Mouse (Mus musculus) brain, embryonic 18.5 days (tissue): ENCODE results near the gene Wdr18.
A peak's percentile ranks its signal among the peaks of the same experiment; 100 is the strongest.

Experiments
- DNase-seq: peaks from one replicate; pipeline ENCODE4 v3.0.0-alpha.2; 2012; ENCODE audit warnings: low read depth, low spot score

Wdr18 gene

GRCm38 (mm10) chr10:79959847-79960601 lies at the start of gene Wdr18:
Gene Wdr18 (plus strand): TSS chr10:79960152.
- peak; percentile 98 for DNase-seq

- DNase-seq = no peak
These were observed 49.4 kb upstream of the Wdr18 start, which contains the start of gene Gm26602 for GRCm38 (mm10) chr10:79910556-79910955. Gene Gm26602 (plus strand): TSS chr10:79910856.

- no peak for DNase-seq
These were observed 47.5 kb upstream of the Wdr18 start for GRCm38 (mm10) chr10:79912412-79912811.

GRCm38 (mm10) chr10:79914131-79914947 lies 45.6 kb upstream of the Wdr18 start:
- DNase-seq = no peak

GRCm38 (mm10) chr10:79914948-79915596 lies 44.9 kb upstream of the Wdr18 start:
- no peak for DNase-seq

GRCm38 (mm10) chr10:79916081-79916480 lies 43.9 kb upstream of the Wdr18 start:
- no peak for DNase-seq

GRCm38 (mm10) chr10:79916808-79917531 lies 43.0 kb upstream of the Wdr18 start, which contains the start of gene Kiss1r:
Gene Kiss1r (plus strand): TSS chr10:79916971.
- no peak for DNase-seq

GRCm38 (mm10) chr10:79917532-79918100 lies 42.3 kb upstream of the Wdr18 start:
- no peak for DNase-seq

GRCm38 (mm10) chr10:79918231-79919078 lies 41.5 kb upstream of the Wdr18 start:
- no peak for DNase-seq

GRCm38 (mm10) chr10:79919251-79919849 lies 40.6 kb upstream of the Wdr18 start:
- DNase-seq = no peak

- DNase-seq = no peak
These were observed 39.7 kb upstream of the Wdr18 start for GRCm38 (mm10) chr10:79920056-79920890.

GRCm38 (mm10) chr10:79920958-79921535 lies 38.9 kb upstream of the Wdr18 start, which contains the start of gene R3hdm4:
Gene R3hdm4 (minus strand): TSS chr10:79921208.
- DNase-seq = no peak

GRCm38 (mm10) chr10:79921572-79921971 lies 38.4 kb upstream of the Wdr18 start:
- DNase-seq = no peak

GRCm38 (mm10) chr10:79924998-79925784 lies 34.8 kb upstream of the Wdr18 start:
- no peak for DNase-seq

- DNase-seq = no peak
These were observed 34.0 kb upstream of the Wdr18 start for GRCm38 (mm10) chr10:79925785-79926490.

- peak; percentile 81 for DNase-seq
These were observed 33.2 kb upstream of the Wdr18 start, which contains the start of gene Arid3a for GRCm38 (mm10) chr10:79926491-79927323. Gene Arid3a (plus strand): TSS chr10:79927043.
